Mouse (Mus musculus) thymus, adult 2 months (tissue): ENCODE measurements around the gene Grin1. TPM values are rescaled to one million over a fixed set of nuclear protein-coding genes. Genes with fewer than 3 reads are reported as not detected.

Experiments used
- DNase-seq: peaks from one replicate; pipeline ENCODE4 v3.0.0; 2021
- H3K27ac ChIP-seq: fragments of 200-500 bp; 2 replicates; pipeline ENCODE4 v1.5.1; 2012; ENCODE audit warnings: low read length, control low read depth; ENCODE audit not compliant: control insufficient read depth, insufficient read depth
- H3K27me3 ChIP-seq: fragments of 200-500 bp; 2 replicates; pipeline ENCODE4 v1.6.1; 2012; ENCODE audit warnings: mild to moderate bottlenecking, low read length, moderate library complexity, mixed read lengths; ENCODE audit not compliant: control insufficient read depth, insufficient read depth
- H3K36me3 ChIP-seq: fragments of 200-500 bp; 2 replicates; pipeline ENCODE4 v1.6.1; 2012; ENCODE audit warnings: mild to moderate bottlenecking, low read length, moderate library complexity; ENCODE audit not compliant: control insufficient read depth, insufficient read depth
- H3K4me1 ChIP-seq: fragments of 200-500 bp; replicated peaks from 2 replicates; pipeline ENCODE4 v1.6.1; 2012; ENCODE audit warnings: low read length; ENCODE audit not compliant: control insufficient read depth, insufficient read depth
- H3K4me3 ChIP-seq: fragments of 200-500 bp; 2 replicates; pipeline ENCODE4 v1.5.1; 2012; ENCODE audit warnings: mild to moderate bottlenecking, low read length, control low read depth, moderate library complexity; ENCODE audit not compliant: control insufficient read depth, insufficient read depth
- CTCF ChIP-seq: fragments of 200-500 bp; IDR thresholded peaks from 2 replicates; pipeline ENCODE4 v1.5.1; 2012; ENCODE audit warnings: mild to moderate bottlenecking, control low read depth, low read length, moderate library complexity, borderline replicate concordance; ENCODE audit not compliant: control insufficient read depth, poor library complexity, insufficient read depth; ENCODE audit errors: extremely low read depth
- POLR2A ChIP-seq: fragments of 200-500 bp; IDR thresholded peaks from 2 replicates; pipeline ENCODE4 v1.6.1; 2012; ENCODE audit warnings: mild to moderate bottlenecking, low read length, control low read depth, moderate library complexity; ENCODE audit not compliant: control insufficient read depth, poor library complexity, insufficient read depth; ENCODE audit errors: extremely low read depth
- WGBS: fragments of 180-500 bp; shearing (Covaris S2); methylation state at CpG from one replicate; pipeline ENCODE4 v1.1.7; 2018; 5-methylcytosine and 5-hydroxymethylcytosine counted together
- polyA plus RNA-seq: library from polyadenylated mRNA; depleted of rRNA; stranded (reverse); fragments of >200 nt; gene quantifications from 2 replicates; pipeline ENCODE4 v1.2.3, GENCODE M21; 2012

Grin1 gene
- polyA plus RNA-seq, 1 experiment: 0.50 TPM

DNA sequence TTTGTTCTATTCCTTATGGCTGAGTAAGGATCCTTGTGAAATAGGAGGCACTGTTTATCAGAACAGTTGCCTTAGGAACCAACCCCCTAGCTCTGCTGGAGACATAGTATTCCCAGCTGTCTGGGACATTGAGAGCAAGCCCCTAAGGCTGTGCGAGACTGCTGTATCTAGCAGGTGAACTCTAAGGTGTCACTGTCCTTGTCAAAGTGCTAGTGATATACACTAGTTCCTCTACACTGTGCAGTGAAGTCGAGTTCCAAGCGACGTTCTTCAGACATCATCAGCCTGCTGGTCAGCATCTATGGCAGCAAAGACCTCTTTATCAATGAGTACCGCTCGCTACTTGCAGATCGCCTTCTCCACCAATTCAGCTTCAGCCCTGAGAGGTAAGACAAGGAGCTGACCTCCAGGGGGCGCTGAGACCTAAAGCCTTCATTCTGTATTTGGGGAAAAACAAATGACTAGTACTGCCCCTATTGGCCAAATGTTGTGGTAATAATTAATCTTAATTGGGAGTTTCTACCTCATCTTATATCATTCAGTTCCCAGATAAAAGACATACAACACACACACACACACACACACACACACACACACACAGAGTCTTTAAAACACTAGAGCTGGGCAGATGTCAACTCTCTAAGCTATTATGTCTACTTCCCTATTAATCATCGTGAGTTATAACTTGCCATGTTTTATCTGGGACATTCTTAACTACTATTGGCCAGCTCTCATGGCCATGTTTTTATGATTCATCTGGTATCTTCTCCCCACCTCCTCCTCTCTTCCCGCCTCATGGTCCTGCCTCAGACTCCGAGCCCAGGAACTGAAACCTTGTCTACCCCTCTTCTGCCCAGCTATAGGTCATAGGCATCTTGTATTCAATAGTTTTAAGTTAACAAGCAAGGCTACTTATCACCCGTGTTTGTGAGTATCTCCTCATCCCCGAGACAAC, 39.8 kb downstream of the Grin1 start:
- Histone ChIP-seq H3K27me3 (no peaks in the 10 kb centered on the region), H3K4me3 (no peak overlapping the region), H3K36me3 (peaks cover 55% of the 10 kb centered on the region), H3K4me1 (no peaks in the 10 kb centered on the region), H3K27ac (no peak overlapping the region)
- WGBS: 79% methylated on average over 13 of the region's 13 CpGs
- peak; percentile 68 for DNase-seq
- no peak for TF ChIP-seq POLR2A
- TF ChIP-seq CTCF: no peak

DNA sequence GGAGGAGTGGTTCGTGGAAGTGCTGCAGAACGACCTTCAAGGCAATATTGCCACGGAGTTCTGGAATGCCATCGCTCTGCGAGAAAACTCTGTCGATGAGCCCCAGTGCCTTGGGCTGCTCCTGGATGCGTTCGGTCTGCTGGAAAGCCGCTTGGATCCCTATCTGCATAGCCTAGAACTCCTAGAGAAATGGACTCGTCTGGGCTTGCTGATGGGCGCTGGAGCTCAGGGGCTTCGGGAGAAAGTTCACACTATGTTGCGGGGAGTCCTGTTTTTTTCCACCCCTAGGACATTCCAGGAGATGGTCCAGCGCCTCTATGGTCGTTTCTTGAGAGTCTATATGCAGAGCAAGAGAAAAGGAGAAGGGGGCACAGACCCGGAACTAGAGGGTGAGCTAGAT, 46.0 kb downstream of the Grin1 start:
- no peaks in the 10 kb centered on the region for H3K27me3 ChIP-seq
- no peak for DNase-seq
- 39% methylated on average over 16 of the region's 16 CpGs for WGBS
- TF ChIP-seq POLR2A (no peak), CTCF (no peak)
- H3K27ac ChIP-seq: no peak overlapping the region
- H3K4me1 ChIP-seq: peaks cover 17% of the 10 kb centered on the region
- H3K36me3 ChIP-seq: peaks cover 40% of the 10 kb centered on the region
- peak overlapping the region; percentile 87 for H3K4me3 ChIP-seq

DNA sequence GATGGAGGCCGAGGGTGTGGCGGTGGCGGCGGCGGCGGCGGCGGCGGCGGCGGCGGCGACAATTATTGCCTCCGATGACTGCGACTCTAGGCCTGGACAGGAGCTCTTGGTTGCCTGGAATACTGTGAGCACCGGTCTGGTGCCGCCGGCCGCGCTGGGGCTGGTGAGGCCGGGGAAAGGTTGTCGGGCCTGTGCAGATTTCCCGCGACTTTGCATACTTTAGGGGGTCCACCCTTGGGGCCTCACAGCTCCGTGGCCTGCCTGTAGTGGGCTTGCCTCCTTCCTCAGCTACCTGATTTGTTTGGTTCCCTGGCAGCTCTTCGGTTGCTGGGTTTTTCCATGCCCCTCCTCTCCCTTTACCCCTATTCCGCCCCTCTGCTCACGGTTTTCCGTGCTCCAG, 46.5 kb downstream of the Grin1 start:
- WGBS: under 1% methylated on average over 29 of the region's 29 CpGs

DNA sequence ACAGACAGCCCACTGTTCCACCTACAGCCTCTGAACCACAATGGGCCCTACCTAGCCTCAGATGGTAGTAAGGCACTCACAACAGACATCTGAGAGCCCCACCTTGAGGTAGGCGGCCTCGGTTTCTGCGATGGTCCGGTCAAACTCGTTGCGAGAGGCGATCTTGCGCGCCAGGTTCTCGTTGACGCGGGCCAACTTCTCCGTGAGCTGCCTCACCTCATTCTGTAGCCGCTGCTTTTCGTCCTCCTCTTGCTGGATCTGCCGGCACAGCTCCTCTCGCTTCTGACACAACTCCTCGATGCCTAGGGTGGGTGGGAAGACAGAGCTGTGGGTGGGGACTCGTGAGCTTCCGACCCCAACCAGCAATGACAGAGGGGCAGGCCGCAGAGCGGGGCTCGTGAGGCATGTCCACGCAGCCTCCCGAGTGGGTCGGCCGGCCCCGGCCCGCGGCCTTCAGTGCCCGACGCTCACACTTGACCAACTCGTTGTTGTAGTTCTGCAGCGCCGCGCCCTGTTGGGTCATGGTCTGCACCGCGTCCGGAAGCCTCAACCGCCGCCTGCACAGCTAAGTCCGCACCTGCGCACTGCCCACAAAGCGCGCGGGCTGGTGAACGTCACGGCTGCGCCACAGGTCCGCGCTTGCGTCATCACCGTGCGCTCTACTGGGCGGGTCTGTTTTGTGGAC, 47.0 kb downstream of the Grin1 start, which contains the start of the genes Ssna1 and Anapc2:
Gene Ssna1, minus strand, starts transcription at position 612 of the 685 bp plus-strand sequence.
Gene Anapc2, plus strand, starts transcription at position 652 of the 685 bp plus-strand sequence.
- under 1% methylated on average over 55 of the region's 55 CpGs for WGBS
- Histone ChIP-seq H3K4me1 (peaks cover 17% of the 10 kb centered on the region), H3K36me3 (peaks cover 32% of the 10 kb centered on the region), H3K27me3 (no peaks in the 10 kb centered on the region), H3K27ac (peak within 1 kb of the TSS; percentile 61), H3K4me3 (peak within 1 kb of the TSS; percentile 87)
- DNase-seq: peak; percentile 97
- TF ChIP-seq CTCF (peak; percentile 15; the same call in 1 of the 2 replicates), POLR2A (peak; percentile 81)

More for the DNA sequence above, 46.5 kb downstream of the Grin1 start:
- Histone ChIP-seq H3K4me3 (peak overlapping the region; percentile 87), H3K4me1 (peaks cover 17% of the 10 kb centered on the region), H3K27me3 (no peaks in the 10 kb centered on the region), H3K36me3 (peaks cover 35% of the 10 kb centered on the region), H3K27ac (no peak overlapping the region)
- TF ChIP-seq CTCF: no peak
- no peak for TF ChIP-seq POLR2A
- DNase-seq: no peak

DNA sequence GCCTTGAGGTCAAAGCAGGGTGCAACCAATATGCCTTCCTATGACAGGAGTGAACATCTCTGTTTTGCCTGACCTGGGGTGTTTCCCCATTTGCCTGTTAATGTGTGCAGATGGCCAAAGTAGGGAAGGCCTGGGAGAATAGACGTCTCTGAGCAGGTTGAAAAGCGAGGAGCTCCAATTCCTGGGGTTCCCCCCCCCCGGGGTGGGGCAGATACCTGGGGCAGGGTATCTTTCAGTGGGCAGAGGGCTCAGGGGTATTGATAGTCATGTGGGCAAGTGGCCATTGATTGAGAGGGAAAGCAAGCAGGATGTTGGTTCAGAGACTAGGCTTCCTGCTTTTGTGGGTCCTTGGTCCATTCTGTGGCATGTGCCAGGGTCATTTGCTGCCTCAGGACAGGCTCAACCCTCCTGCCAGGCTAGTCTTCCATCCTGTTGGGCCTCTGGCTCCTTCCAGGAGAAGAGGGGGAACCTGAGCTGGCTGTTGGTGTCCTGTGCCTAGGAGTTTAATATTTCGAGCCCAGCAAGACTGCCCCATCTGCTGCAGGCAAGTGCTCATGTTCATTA, 51.2 kb downstream of the Grin1 start:
- 92% methylated on average over 4 of the region's 4 CpGs for WGBS
- Histone ChIP-seq H3K4me1 (peaks cover 33% of the 10 kb centered on the region), H3K4me3 (no peak overlapping the region), H3K27ac (no peak overlapping the region), H3K27me3 (no peaks in the 10 kb centered on the region), H3K36me3 (peaks cover 12% of the 10 kb centered on the region)
- TF ChIP-seq POLR2A (no peak), CTCF (no peak)
- no peak for DNase-seq

DNA sequence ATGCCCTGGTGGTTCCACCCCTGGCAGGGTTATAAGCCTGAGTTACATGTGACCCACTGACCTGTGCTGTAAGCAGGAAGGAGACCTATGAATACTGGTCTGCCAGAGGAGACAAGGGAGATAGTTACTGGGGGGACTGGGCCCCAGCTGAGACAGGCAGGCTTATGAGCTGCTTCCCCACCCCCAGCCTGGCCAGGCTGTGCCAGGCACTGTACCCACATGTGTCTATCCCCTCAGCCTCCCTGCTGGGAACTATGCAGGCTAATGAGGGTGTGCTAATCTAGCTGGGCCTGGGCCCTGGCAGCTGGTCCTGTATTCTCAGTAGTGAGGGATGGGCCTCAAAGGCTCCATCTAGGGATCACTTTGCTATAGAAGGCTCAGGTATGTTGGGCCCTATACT, 51.7 kb downstream of the Grin1 start:
- no peak for DNase-seq
- H3K27ac ChIP-seq: no peak overlapping the region
- no peak for TF ChIP-seq POLR2A
- TF ChIP-seq CTCF: no peak

More for the DNA sequence above, 51.7 kb downstream of the Grin1 start:
- Histone ChIP-seq H3K36me3 (peaks cover 12% of the 10 kb centered on the region), H3K4me3 (no peak overlapping the region), H3K27me3 (no peaks in the 10 kb centered on the region), H3K4me1 (peaks cover 31% of the 10 kb centered on the region)
